Mouse (Mus musculus) forebrain, embryonic 14.5 days (tissue): ENCODE data around the gene Dennd4b. TPM values are rescaled to one million over a fixed set of nuclear protein-coding genes. Genes with fewer than 3 reads are reported as not detected.
A peak's percentile ranks its signal among the peaks of the same experiment; 100 is the strongest.

ENCODE experiments used
- ATAC-seq: fragments of 200-750 bp; cut with Nextera tagmentation; 2 replicates; pipeline ENCODE4 v1.8.0; 2017; ENCODE audit warnings: mild to moderate bottlenecking, moderate library complexity
- DNase-seq: peaks from one replicate; pipeline ENCODE4 v3.0.0-alpha.2; 2015; ENCODE audit warnings: low spot score
- H3K27ac ChIP-seq: fragments of 300-500 bp; sonication (generic); 2 replicates; pipeline ENCODE4 v1.5.1; 2014; ENCODE audit warnings: low read depth, mild to moderate bottlenecking, control low read depth, low read length, moderate library complexity
- H3K27me3 ChIP-seq: fragments of 300-500 bp; sonication (generic); replicated peaks from 2 replicates; pipeline ENCODE4 v1.6.1; 2014; ENCODE audit warnings: low read length, control low read depth, mixed read lengths; ENCODE audit not compliant: control insufficient read depth, insufficient read depth
- H3K36me3 ChIP-seq: fragments of 300-500 bp; sonication (generic); 2 replicates; pipeline ENCODE4 v1.6.1; 2014; ENCODE audit warnings: low read length, control low read depth; ENCODE audit not compliant: control insufficient read depth, insufficient read depth
- H3K4me1 ChIP-seq: fragments of 300-500 bp; sonication (generic); 2 replicates; pipeline ENCODE4 v1.6.1; 2014; ENCODE audit warnings: antibody characterized with exemption, low read length, control low read depth; ENCODE audit not compliant: control insufficient read depth, insufficient read depth
- H3K4me2 ChIP-seq: fragments of 300-500 bp; sonication (generic); 2 replicates; pipeline ENCODE4 v1.6.1; 2014; ENCODE audit warnings: mild to moderate bottlenecking, control low read depth, low read length
- H3K4me3 ChIP-seq: fragments of 300-500 bp; sonication (generic); 2 replicates; pipeline ENCODE4 v1.5.1; 2014; ENCODE audit warnings: low read depth, low read length, control low read depth
- H3K9ac ChIP-seq: fragments of 300-500 bp; sonication (generic); 2 replicates; pipeline ENCODE4 v1.6.1; 2014; ENCODE audit warnings: mild to moderate bottlenecking, low read length, control low read depth, moderate library complexity
- H3K9me3 ChIP-seq: fragments of 300-500 bp; sonication (generic); replicated peaks from 2 replicates; pipeline ENCODE4 v1.6.1; 2016; ENCODE audit warnings: low read length, control low read depth, mixed read lengths; ENCODE audit not compliant: control insufficient read depth
- whole genome bisulfite sequencing: fragments of 180-500 bp; shearing (Covaris S2); extraction: QIAGEN DNeasy Blood & Tissue Kit; methylation state at CpG from one replicate; pipeline ENCODE4 v1.1.7; 2014; 5-methylcytosine and 5-hydroxymethylcytosine counted together
- polyA plus RNA-seq: library from polyadenylated mRNA; unstranded; fragments of >200 nt; fragmentation: Nextera tagmentation; extraction: Ambion mirVana; gene quantifications from 2 replicates; pipeline ENCODE4 v1.2.1, GENCODE M21; 2014

Gene Dennd4b
- polyA plus RNA-seq, 1 experiment from 2014 or later, result 3.4 TPM

DNA sequence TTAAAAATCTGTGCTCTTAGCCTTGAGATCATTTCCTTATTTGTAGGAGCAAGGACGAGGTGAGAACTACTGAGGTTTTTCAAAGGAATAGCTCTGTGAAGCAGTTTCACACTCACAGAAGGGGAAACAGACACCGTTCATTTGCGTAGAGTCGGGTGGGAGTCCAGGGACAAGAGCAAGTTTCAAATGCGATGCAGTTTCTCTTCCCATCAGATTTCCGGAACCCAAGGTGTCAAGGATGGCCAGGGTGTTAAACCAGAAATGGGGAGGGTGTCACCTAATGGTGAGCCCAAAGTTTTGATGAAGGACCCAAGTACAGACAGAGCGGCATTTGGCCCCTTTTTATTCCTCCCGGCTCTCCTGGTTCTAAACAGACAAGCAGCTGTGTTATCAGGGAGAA is 33.9 kb upstream of the Dennd4b start:
- Histone ChIP-seq H3K27me3 (no peaks in the 10 kb centered on the region), H3K4me1 (0 out of 2 replicates have a peak, but pooled peaks cover 5% of the 10 kb centered on the region), H3K9me3 (no peaks in the 10 kb centered on the region), H3K27ac (0 out of 2 replicates have a peak overlapping the region, but pooled peaks have one; percentile 90), H3K4me2 (peak overlapping the region; percentile 86), H3K9ac (peak overlapping the region; percentile 83), H3K4me3 (peak overlapping the region; percentile 85), H3K36me3 (peaks cover 22% of the 10 kb centered on the region)
- ATAC-seq (no peak), DNase-seq (no peak)
- WGBS, result 18% methylated on average over 8 of the region's 8 CpGs

DNA sequence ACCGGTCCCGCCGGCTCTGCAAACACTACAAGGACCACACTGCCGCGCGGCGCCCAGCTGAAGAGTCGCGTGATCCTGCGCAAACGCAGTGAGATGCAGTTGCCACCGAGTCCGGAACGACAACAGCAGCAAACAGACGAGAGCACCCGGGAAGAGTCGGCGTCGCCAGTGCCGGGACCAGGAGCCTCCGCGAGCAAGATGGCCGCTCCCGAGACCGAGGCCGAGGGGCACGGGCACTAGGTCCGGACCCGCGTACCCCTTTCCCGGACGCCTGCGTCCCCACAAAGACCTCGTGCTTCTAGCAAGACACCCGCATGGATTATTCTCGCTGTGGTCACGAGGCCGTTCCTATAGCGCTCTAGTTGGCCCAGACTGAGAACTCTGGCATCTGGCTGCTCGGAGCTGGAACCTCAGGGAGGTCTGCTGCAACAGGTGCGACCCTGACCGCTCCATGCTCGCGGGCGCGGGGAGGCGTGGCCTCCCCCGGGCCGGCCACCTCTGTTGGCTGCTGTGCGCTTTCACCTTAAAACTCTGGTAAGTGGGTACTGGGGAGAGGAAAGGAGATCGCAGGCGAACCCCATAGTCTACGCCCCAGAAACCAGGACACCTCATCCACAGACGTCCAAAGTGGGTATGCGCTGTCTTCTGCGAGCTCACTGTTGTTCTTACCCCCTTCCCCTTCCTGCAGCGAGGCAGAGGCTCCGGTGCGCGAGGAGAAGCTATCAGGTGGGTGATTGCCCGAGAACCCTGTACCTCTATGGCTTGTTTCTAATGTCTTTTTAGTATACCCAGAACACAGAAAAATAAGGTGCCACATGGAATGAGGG is 33.3 kb upstream of the Dennd4b start, which contains the start of gene Jtb:
Jtb (plus strand) TSS at position 91 of the 827 bp plus-strand sequence.
- peak within 1 kb of the TSS; percentile 86 for H3K4me2 ChIP-seq
- peak within 1 kb of the TSS; percentile 83 for H3K9ac ChIP-seq
- peak within 1 kb of the TSS; percentile 90 for H3K27ac ChIP-seq
- WGBS, result under 1% methylated on average over 60 of the region's 61 CpGs
- DNase-seq, result peak; percentile 97
- no peaks in the 10 kb centered on the region for H3K9me3 ChIP-seq
- H3K27me3 ChIP-seq, result no peaks in the 10 kb centered on the region
- H3K4me3 ChIP-seq, result peak within 1 kb of the TSS; percentile 85
- H3K4me1 ChIP-seq, result 0 out of 2 replicates have a peak, but pooled peaks cover 5% of the 10 kb centered on the region
- peaks cover 27% of the 10 kb centered on the region for H3K36me3 ChIP-seq
- ATAC-seq, result peak; percentile 99

DNA sequence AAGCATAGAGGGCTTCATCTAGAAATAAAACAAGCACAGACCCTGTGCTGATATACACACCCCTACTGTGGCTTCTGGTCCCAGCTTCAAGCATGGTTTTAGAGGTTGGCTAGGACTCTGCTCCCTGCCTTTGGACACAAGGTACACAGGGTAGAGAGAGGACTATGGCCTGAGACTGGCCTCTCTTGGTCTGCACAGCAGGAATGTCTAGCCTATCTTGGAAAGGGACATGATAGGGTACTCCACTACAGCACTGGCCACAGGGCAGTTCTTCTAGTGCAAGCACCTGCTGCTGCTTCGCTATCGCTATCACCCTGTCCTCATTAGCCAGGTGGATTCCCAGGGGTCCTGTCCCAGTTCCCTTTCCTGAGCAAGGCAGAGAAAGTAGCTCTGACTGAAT is 23.7 kb upstream of the Dennd4b start:
- no peak overlapping the region for H3K4me3 ChIP-seq
- ATAC-seq (no peak), DNase-seq (no peak)
- no peaks in the 10 kb centered on the region for H3K27me3 ChIP-seq
- H3K4me2 ChIP-seq, result no peak overlapping the region
- H3K9ac ChIP-seq, result no peak overlapping the region
- H3K36me3 ChIP-seq, result peaks cover 4% of the 10 kb centered on the region
- H3K27ac ChIP-seq, result no peak overlapping the region
- no peaks in the 10 kb centered on the region for H3K9me3 ChIP-seq
- H3K4me1 ChIP-seq, result peaks cover 11% of the 10 kb centered on the region; the same call in 1 of the 2 replicates
- 94% methylated on average over 2 of the region's 2 CpGs for WGBS

DNA sequence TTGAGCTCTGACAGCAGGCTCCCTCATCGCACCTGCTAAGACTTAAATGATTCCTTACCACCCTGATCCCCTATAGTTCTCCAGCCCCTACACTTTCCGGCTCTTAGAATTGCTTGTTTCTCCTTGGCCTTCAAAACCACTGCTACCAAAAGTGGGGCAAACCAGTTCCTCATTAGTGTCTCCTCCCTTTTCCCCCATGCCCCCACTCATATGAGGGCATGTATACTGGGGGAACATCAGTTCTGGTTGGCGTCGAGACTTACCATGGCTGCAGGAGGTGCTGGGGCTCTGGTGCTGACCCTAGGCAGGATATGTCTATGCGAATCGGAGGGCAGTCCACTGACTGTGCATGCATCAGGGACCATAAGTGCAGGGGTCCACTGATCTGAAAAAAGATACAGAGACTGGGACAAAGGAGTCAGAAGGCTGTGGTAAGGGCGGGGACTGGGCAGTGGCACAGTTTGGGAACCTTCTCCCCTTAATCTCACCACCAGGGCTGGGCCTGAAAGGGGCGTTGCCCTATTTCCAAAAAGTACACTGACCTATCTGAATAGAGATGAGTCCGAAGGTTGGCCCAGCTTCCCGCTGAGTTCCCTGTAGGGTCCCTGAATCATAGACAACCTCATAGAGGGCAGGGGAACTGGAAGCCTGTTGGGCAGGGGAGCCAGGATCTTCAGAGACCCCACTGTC is 23.2 kb upstream of the Dennd4b start:
- WGBS, result 87% methylated on average over 10 of the region's 10 CpGs
- Histone ChIP-seq H3K27me3 (no peaks in the 10 kb centered on the region), H3K27ac (no peak overlapping the region), H3K4me2 (no peak overlapping the region), H3K9me3 (no peaks in the 10 kb centered on the region), H3K4me1 (peaks cover 11% of the 10 kb centered on the region; the same call in 1 of the 2 replicates), H3K36me3 (no peaks in the 10 kb centered on the region), H3K4me3 (no peak overlapping the region), H3K9ac (no peak overlapping the region)
- DNase-seq (no peak), ATAC-seq (no peak)

DNA sequence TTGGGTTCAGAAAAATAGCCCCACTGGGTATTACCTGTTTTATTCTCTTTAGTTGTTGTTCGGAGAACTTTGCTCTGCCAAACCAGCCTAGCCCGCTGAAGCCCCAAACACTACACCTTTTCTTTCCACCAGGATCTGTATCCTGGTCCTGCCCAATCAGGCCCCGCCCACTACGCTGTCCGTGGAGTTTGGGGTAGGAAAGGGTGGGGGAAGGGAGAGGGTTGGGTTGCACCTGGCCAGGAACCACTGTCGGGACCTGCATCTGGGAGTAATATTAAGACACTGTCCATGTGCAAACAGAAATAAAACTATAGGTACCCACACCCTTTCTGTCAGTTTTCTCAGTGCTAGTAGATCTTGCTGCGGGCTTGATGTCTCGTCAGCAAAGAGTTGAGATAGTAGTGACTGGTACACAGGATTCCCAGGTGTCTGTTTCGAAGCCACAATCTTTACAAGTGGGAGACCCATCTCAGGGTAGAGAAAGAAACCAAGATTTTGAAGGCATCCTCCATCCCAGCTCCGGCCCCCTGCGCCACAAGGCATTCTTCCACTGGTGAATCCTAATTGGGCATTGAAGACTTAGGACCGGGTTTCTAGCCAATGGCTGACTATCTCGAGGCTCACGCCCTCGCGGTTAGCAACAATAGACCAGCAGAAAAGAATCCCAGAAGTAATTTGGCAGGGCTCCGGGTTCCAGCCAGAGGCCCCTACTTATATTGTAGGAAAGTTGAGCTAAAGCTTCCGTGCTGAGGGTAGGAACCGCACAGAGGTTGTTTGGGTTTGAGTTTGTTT is 21.8 kb upstream of the Dennd4b start, which contains the start of gene Creb3l4:
Creb3l4 (minus strand) TSS at position 529 of the 792 bp plus-strand sequence.
- peak; percentile 92 for DNase-seq
- peak; percentile 77 for ATAC-seq
- no peaks in the 10 kb centered on the region for H3K27me3 ChIP-seq
- peak within 1 kb of the TSS; percentile 29 for H3K4me3 ChIP-seq
- H3K36me3 ChIP-seq, result no peaks in the 10 kb centered on the region
- H3K9ac ChIP-seq, result peak within 1 kb of the TSS; percentile 22; the same call in 1 of the 2 replicates
- H3K27ac ChIP-seq, result 0 out of 2 replicates have a peak within 1 kb of the TSS, but pooled peaks have one; percentile 4
- no peaks in the 10 kb centered on the region for H3K9me3 ChIP-seq
- H3K4me2 ChIP-seq, result peak within 1 kb of the TSS; percentile 53
- H3K4me1 ChIP-seq, result peaks cover 14% of the 10 kb centered on the region
- WGBS, result under 1% methylated on average over 19 of the region's 19 CpGs

DNA sequence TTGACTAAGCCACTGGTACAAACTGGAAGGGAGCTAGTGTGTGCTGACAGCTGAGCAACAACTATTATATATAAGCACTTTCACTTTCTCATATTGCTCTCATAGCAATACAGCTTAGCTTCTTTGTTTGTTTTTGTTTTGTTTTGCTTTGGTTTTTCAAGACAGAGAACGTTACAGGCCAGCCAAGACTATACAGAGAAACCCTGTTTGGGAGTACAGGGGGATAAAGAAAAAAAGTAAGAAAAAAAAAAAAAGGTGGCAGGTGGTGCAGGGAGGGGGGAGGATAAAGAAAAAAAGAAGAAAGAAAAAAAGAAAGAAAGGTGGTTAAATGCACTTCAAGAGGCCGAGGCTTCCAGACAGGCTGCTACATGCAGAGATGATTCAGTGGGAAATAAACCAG is 19.6 kb upstream of the Dennd4b start:
- no peak for ATAC-seq
- 57% methylated on average over 2 of the region's 2 CpGs for WGBS
- DNase-seq, result no peak

DNA sequence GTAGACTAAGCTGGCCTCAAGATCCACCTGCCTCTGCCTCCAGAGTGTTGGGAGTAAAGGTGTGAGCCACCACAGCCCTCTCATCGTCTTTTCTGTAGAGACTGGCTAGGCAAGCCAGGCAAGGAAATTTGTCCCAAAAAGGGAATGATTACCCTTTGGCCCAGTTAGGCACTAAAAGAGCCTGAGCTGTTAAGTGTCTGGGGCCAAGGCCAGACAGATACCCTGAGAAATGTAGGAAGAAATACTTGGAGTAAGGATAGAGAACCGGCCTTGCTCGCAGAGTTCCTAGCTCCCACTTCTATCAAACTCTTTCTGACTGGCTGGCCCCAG is 17.4 kb upstream of the Dennd4b start:
- H3K4me1 ChIP-seq, result peaks cover 17% of the 10 kb centered on the region
- H3K4me3 ChIP-seq, result peak overlapping the region; percentile 55
- WGBS, result 3% methylated on average over 3 of the region's 3 CpGs
- peak overlapping the region; percentile 91 for H3K4me2 ChIP-seq
- ATAC-seq (no peak; the same call in 1 of the 2 replicates), DNase-seq (no peak)
- peaks cover 8% of the 10 kb centered on the region; the same call in 1 of the 2 replicates for H3K36me3 ChIP-seq
- peak overlapping the region; percentile 66 for H3K9ac ChIP-seq
- H3K27ac ChIP-seq, result peak overlapping the region; percentile 84
- no peaks in the 10 kb centered on the region for H3K27me3 ChIP-seq
- no peaks in the 10 kb centered on the region for H3K9me3 ChIP-seq

More for the DNA sequence above, 19.6 kb upstream of the Dennd4b start:
- H3K27ac ChIP-seq, result no peak overlapping the region
- no peak overlapping the region for H3K4me3 ChIP-seq
- peaks cover 18% of the 10 kb centered on the region for H3K4me1 ChIP-seq
- no peak overlapping the region for H3K9ac ChIP-seq
- H3K9me3 ChIP-seq, result no peaks in the 10 kb centered on the region
- no peak overlapping the region for H3K4me2 ChIP-seq
- H3K27me3 ChIP-seq, result no peaks in the 10 kb centered on the region
- no peaks in the 10 kb centered on the region for H3K36me3 ChIP-seq

DNA sequence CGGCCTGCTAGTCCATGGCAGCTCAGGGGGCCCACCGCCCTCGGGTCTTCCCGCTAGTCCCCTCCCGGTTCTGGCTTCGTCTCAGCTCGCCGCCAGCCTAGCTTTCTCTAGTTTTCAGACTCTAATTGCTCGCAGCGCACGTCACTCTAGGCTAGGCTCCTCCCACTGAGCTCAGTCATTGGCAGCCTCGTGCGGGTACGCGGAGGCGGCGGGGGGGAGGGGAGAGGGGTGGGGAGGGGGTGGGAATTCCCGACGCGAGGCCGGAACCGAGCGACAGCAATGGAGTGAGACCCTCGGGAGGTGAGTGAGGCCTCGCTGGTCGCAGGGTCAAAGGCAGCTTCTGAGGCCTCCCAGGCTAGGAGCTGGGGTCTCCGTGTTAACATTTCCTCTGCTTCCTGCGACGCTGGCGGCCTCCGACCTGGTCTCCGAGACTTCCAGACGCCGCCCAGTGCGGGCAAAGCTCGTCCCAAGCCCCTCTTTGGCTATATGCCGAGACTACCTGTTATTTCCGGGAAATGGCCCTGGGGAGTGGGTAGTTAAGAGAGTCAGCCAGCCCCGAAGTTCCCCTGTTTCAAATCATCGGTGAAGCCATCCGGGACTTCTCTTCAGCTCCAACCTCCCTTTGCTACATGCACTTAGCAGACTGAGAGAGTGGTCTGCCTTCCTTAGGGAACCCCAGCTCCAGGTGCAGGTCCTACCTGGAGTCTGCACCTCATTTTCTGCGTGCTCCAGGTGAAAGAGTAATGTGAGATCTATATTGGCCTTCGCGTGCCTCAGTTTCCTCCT is 16.8 kb upstream of the Dennd4b start, which contains the start of gene Slc39a1:
Slc39a1 (plus strand) TSS at position 213 of the 786 bp plus-strand sequence.
- ATAC-seq (peak; percentile 96), DNase-seq (peak; percentile 99)
- H3K4me2 ChIP-seq, result peak within 1 kb of the TSS; percentile 91
- no peaks in the 10 kb centered on the region for H3K9me3 ChIP-seq
- no peaks in the 10 kb centered on the region for H3K27me3 ChIP-seq
- peak within 1 kb of the TSS; percentile 84 for H3K27ac ChIP-seq
- peak within 1 kb of the TSS; percentile 66 for H3K9ac ChIP-seq
- WGBS, result under 1% methylated on average over 35 of the region's 44 CpGs
- peak within 1 kb of the TSS; percentile 55 for H3K4me3 ChIP-seq
- peaks cover 11% of the 10 kb centered on the region for H3K4me1 ChIP-seq
- H3K36me3 ChIP-seq, result peaks cover 8% of the 10 kb centered on the region; the same call in 1 of the 2 replicates
